Mouse (Mus musculus) 3134 (cell line): ENCODE measurements at regions not wholly inside any gene's neighbourhood (a gene's known extent, or its start where the extent isn't known, plus 50 kb on each side); places are given as distances from the start of the nearest gene placed in this dataset.

Experiments
- DNase-seq: peaks from one replicate; pipeline ENCODE4 v3.0.0-alpha.2; 2011; ENCODE audit warnings: low spot score; ENCODE audit not compliant: insufficient read length; ENCODE audit errors: extremely low read depth

DNA sequence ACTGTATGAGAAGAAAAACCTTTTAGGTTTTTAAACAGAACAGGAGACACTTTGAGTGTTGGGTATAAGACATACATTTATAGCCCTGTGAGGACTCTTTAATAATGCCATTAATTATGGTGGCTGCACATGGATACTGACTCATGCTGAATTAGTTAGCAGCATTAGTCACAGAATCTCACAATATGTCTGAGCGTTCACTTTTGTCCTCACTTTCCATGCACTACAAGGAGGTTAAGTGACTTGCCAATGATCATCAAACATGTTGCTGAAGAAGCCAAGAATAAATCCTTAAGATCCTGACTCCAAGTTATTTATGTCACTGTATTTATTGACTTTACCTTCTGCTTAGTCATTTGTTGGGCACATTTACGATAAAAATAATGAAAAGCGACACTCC, 105.6 kb upstream of the Atxn7l3b start:
- DNase-seq = no peak

GRCm38 (mm10) chr10:113032870-113033269, 104.1 kb upstream of the Atxn7l3b start:
- DNase-seq = no peak

- DNase-seq = peak; percentile 11
Measured at GRCm38 (mm10) chr10:113027300-113027699, 98.5 kb upstream of the Atxn7l3b start.

DNA sequence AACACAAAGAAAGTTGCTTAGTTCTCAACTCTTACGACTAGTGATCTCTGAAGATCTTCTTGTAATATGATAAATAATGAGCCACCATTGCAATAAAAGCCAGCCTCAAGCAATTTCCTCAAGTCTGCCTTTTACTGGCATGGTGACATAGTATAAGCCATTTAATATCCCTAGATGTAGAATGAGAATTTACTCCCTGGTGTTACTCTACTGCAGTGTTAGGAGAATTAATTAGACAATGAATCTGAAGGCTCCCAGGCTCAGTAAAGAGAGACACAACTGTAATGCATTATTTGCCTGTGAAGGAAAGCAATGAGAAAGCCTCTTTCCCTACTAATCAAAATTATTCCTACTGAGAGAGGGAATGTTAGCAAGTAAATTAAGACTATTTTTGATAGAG, 95.8 kb upstream of the Atxn7l3b start:
- no peak for DNase-seq

GRCm38 (mm10) chr10:113009124-113009523, 80.3 kb upstream of the Atxn7l3b start:
- no peak for DNase-seq

GRCm38 (mm10) chr10:112990720-112991119, 61.9 kb upstream of the Atxn7l3b start:
- DNase-seq = no peak

- DNase-seq = no peak
Measured at GRCm38 (mm10) chr10:112982697-112983096, 53.9 kb upstream of the Atxn7l3b start.
